Mouse (Mus musculus) heart, adult 2 months (tissue): ENCODE measurements around the gene Spry2.

ENCODE experiments used
- CTCF ChIP-seq: fragments of 200-600 bp; IDR thresholded peaks from 2 replicates; pipeline ENCODE4 v1.8.1; 2022; ENCODE audit warnings: antibody characterized with exemption, mild to moderate bottlenecking, moderate library complexity
- EP300 ChIP-seq: fragments of 200-500 bp; IDR thresholded peaks from 2 replicates; pipeline ENCODE4 v1.6.1; 2011; ENCODE audit warnings: low read depth, low read length, control low read depth; ENCODE audit not compliant: insufficient read depth
- POLR2A ChIP-seq: fragments of 200-500 bp; IDR thresholded peaks from 2 replicates; pipeline ENCODE4 v1.6.1; 2011; ENCODE audit warnings: mild to moderate bottlenecking, low read depth, low read length, control low read depth; ENCODE audit not compliant: insufficient read depth

DNA sequence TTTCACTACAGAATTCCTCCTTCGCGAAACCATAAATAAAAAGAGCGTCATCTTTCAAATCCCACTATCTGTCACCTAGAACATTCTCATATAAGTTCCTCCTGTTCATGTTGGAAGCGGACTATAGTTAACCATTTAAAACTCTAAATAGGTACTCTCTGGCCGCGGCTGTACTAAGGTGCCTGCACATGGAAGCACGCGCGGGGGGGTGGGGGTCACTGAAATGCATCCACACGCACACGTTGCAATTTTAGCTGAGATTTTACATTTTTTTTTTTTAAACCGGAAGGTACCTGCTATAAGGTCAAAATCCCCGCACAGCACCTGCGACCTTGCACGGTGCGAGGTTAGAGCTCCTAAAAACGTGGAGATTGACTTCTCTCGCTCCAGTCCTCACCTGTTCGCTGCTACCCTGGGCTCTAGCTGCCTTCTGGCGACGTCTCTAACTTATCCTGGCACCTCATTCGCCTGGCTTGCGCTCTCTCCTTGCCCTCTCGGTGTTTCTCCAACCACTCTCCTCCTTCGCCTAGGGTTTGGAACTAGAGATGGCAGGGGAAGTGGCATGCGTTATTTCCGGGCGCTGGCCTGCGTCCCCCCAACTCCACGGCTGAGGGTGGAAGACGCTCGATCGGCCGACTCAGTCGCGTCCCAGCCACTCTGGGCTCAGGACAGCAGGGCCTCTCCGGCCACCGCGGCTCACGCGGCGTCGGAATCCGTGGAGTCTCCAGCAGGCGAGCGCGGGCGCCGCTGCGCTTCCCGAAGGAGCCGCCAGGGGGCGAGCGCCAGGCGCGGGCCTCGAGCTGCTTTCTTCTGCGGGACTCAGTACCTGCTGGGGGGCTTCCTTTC, 1.9 kb upstream of the Spry2 start:
- TF ChIP-seq CTCF (no peak; the same call in 1 of the 2 replicates), EP300 (0 out of 2 replicates have a peak, but pooled peaks have one; percentile 41), POLR2A (peak; percentile 59)
